Comparison of ENCODE assay signal across 19 mouse cellular contexts in the genomic region with DNA sequence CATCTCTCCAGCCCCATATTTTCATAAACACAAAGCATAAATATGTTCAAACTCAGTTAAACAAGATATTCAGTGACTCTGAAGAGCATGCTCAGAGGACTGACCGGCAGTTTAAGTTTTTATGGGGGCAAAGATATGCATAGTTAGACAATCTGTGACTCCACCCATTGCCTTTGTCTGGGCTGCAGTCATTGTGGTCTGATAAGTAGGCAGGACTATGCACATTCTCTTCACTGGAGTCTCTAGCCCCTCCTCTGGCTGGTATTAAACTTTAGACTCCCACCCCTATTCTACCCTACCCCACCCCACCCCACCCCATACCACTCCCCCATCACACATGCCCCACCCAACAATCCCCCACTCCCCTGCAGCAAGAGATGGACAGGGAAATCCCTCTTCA. TPM values are rescaled to one million over a fixed set of nuclear protein-coding genes. Genes with fewer than 3 reads are reported as not detected.
"Had no signal": no experiment of that assay in that cellular context is flagged by ENCODE, and none has a peak within 500 bp of the region (broad histone marks: within the 10 kb centered on the region; RNA-seq: fewer than 3 reads in every experiment).

No protein-coding gene starts in this region.

- H3K36me3 ChIP-seq: midbrain, embryonic 13.5 days; midbrain, embryonic 15.5 days; neural tube, embryonic 13.5 days; neural tube, embryonic 15.5 days had no signal

- ATAC-seq: midbrain, embryonic 13.5 days; midbrain, embryonic 15.5 days had no signal

- H3K4me3 ChIP-seq: megakaryocyte, embryonic 14.5 days; midbrain, embryonic 13.5 days; midbrain, embryonic 15.5 days; neural tube, embryonic 13.5 days; neural tube, embryonic 15.5 days had no signal

- H3K4me2 ChIP-seq: lung, embryonic 14.5 days; midbrain, embryonic 11.5 days; midbrain, embryonic 13.5 days; midbrain, embryonic 15.5 days; neural tube, embryonic 13.5 days; neural tube, embryonic 15.5 days had no signal

- DNase-seq: lung, adult 18-20 months; lung, embryonic 14.5 days; lung, postnatal 10 days; retina, postnatal 1 day; right cerebral cortex, adult 18-20 months; right cerebral cortex, postnatal 25 days; right cerebral cortex, postnatal 4 days; spleen, adult 18-20 months; thymus, adult 18-20 months; thymus, postnatal 14 days; thymus, postnatal 36 days had no signal

- H3K9me3 ChIP-seq: megakaryocyte, embryonic 14.5 days; midbrain, embryonic 13.5 days; midbrain, embryonic 15.5 days; neural tube, embryonic 13.5 days; neural tube, embryonic 15.5 days had no signal

- H3K27me3 ChIP-seq: midbrain, embryonic 13.5 days; midbrain, embryonic 15.5 days; neural tube, embryonic 15.5 days had no signal

- H3K9ac ChIP-seq: lung, embryonic 14.5 days; midbrain, embryonic 13.5 days; midbrain, embryonic 15.5 days; neural tube, embryonic 13.5 days; neural tube, embryonic 15.5 days had no signal

- H3K27ac ChIP-seq: macrophage; midbrain, embryonic 13.5 days; midbrain, embryonic 15.5 days; neural tube, embryonic 13.5 days; neural tube, embryonic 15.5 days had no signal

RNA-seq across cellular contexts. Expression of gene Slco4c1, which starts 4.1 kb away (rescaled TPM):
- polyA plus RNA-seq: neural tube, embryonic 11.5 days had no signal
